Mouse (Mus musculus) heart, postnatal 0 days (tissue): Measurements from ENCODE around the gene Dgkd.

ENCODE experiments used
- CTCF ChIP-seq: IDR thresholded peaks from 2 replicates; pipeline ENCODE4 v1.5.1; 2016; ENCODE audit warnings: antibody characterized with exemption, control low read depth, low read depth
- EP300 ChIP-seq: IDR thresholded peaks from 2 replicates; pipeline ENCODE4 v1.6.1; 2016; ENCODE audit warnings: antibody characterized with exemption, low read depth

DNA sequence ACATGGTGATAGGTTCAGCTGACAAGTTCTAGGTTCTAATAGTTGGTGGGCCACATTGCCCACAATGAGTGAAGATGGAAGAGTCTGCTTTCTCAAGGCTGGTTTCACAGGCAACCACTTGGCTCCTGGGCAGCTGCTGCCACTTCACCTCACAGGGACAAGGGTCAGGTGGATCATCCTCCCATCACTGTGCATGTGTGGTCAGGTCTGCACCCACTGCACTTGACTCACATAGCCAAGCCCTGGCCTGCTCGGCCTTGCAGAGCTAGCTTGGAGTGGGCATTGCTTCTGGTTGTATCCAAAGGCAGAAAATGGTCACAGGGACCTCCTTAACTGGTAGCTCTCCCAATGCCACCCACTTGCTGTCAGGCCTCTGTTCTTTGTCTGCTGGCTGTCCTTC is 88.7 kb downstream of the Dgkd start:
- TF ChIP-seq CTCF (no peak), EP300 (no peak)
